Mouse (Mus musculus): Measurements from ENCODE around the gene Tgfb2. TPM values are rescaled to one million over a fixed set of nuclear protein-coding genes. Genes with fewer than 3 reads are reported as not detected.

Gene Tgfb2
- polyA plus RNA-seq, 1 experiment from 2014 or later = 47.8 TPM

DNA sequence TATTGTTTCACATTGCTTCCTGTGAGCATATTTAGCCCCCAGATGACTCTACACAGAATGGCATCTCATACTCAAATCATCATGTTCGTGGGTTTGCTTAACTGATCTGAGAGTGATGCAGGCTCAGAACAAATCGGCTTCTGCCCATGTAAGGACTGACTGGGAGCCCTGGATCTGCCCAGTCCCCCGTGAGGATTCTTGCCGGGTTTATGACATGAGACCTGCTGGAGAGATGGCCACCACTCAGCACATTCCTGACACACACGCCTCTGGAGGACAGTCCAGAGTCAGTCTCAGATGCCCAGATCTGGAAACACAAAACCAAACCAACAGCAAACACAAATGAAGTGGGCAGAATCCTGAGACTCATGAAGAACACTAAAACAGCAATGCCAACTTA is 128.5 kb downstream of the Tgfb2 start:
- Histone ChIP-seq H3K4me3 (ENCODE audit: low read depth, low read length) (no peak overlapping the region), H3K9ac (ENCODE audit: low read depth, low read length) (no peak overlapping the region), H3K4me1 (ENCODE audit: control insufficient read depth, insufficient read depth, low read length) (0 out of 2 replicates have a peak, but pooled peaks cover 4% of the 10 kb centered on the region), H3K36me3 (ENCODE audit: control insufficient read depth, insufficient read depth, low read length) (no peaks in the 10 kb centered on the region), H3K27ac (replicated peaks; ENCODE audit: low read depth, low read length) (no peak overlapping the region), H3K9me3 (ENCODE audit: control insufficient read depth, low read length) (no peaks in the 10 kb centered on the region), H3K4me2 (ENCODE audit: low read depth, low read length) (no peak overlapping the region), H3K27me3 (replicated peaks; ENCODE audit: control insufficient read depth, insufficient read depth, low read length) (no peaks in the 10 kb centered on the region)
- DNase-seq (ENCODE audit: low spot score) (no peak), ATAC-seq (ENCODE audit: low read depth) (no peak)
- WGBS = 80% methylated on average over 5 of the region's 5 CpGs

DNA sequence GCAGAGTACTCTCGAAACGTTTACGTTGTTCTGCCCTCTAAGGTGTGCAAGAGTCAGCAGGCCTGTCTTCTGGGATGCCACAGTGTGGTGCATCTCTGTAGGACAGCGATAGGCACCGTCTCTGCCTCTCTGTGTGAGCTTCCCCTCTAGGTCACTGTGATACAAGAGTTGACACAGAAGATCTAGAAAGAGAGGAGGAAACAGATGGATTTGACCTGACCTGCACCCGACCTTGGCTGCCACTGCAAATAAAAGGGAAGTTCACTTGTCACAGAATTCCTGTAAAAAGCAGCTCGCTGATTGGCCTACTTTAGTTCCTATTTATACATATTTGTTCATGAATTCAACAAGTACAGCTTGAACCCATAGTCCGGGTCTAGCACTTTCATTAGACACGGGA is 130.2 kb downstream of the Tgfb2 start:
- H3K27me3 ChIP-seq (replicated peaks; ENCODE audit: control insufficient read depth, insufficient read depth, low read length) = no peaks in the 10 kb centered on the region
- ATAC-seq (ENCODE audit: low read depth) = no peak
- 70% methylated on average over 9 of the region's 9 CpGs for WGBS

GRCm38 (mm10) chr1:186575074-186575473 is 130.7 kb downstream of the Tgfb2 start:
- ATAC-seq (ENCODE audit: low read depth) (no peak), DNase-seq (ENCODE audit: low spot score) (no peak)
- WGBS = 89% methylated on average over 7 of the region's 7 CpGs
- Histone ChIP-seq H3K4me3 (ENCODE audit: low read depth, low read length) (no peak overlapping the region), H3K4me2 (ENCODE audit: low read depth, low read length) (no peak overlapping the region), H3K27me3 (replicated peaks; ENCODE audit: control insufficient read depth, insufficient read depth, low read length) (no peaks in the 10 kb centered on the region), H3K27ac (replicated peaks; ENCODE audit: low read depth, low read length) (no peak overlapping the region), H3K4me1 (ENCODE audit: control insufficient read depth, insufficient read depth, low read length) (no peaks in the 10 kb centered on the region), H3K36me3 (ENCODE audit: control insufficient read depth, insufficient read depth, low read length) (no peaks in the 10 kb centered on the region), H3K9me3 (ENCODE audit: control insufficient read depth, low read length) (no peaks in the 10 kb centered on the region), H3K9ac (ENCODE audit: low read depth, low read length) (no peak overlapping the region)

More for the DNA sequence above, 130.2 kb downstream of the Tgfb2 start:
- Histone ChIP-seq H3K36me3 (ENCODE audit: control insufficient read depth, insufficient read depth, low read length) (no peaks in the 10 kb centered on the region), H3K27ac (replicated peaks; ENCODE audit: low read depth, low read length) (no peak overlapping the region), H3K4me3 (ENCODE audit: low read depth, low read length) (no peak overlapping the region), H3K4me1 (ENCODE audit: control insufficient read depth, insufficient read depth, low read length) (no peaks in the 10 kb centered on the region), H3K9me3 (ENCODE audit: control insufficient read depth, low read length) (no peaks in the 10 kb centered on the region), H3K4me2 (ENCODE audit: low read depth, low read length) (no peak overlapping the region), H3K9ac (ENCODE audit: low read depth, low read length) (no peak overlapping the region)
- no peak for DNase-seq (ENCODE audit: low spot score)

Other genes with a start within 250 kb of the Tgfb2 start
- gene Rrp15, start 43.4 kb upstream of the Tgfb2 start, polyA plus RNA-seq (2014; fragmentation: Nextera tagmentation; extraction: Ambion mirVana) = 59.7 and 61.5 TPM in 2 replicates

Measured in embryonic facial prominence, embryonic 14.5 days (tissue).